Comparison of ENCODE assay signal across 9 mouse cellular contexts in genomic region chr6:85391803-85392202, GRCm38 (mm10). TPM values are rescaled to one million over a fixed set of nuclear protein-coding genes. Genes with fewer than 3 reads are reported as not detected.
DNase-seq lines count a peak whose midpoint lies in the region; ATAC-seq and TF ChIP-seq lines count a peak whose summit lies in the region.
"Had no signal": no experiment of that assay in that cellular context is flagged by ENCODE, and none has a peak within 500 bp of the region (broad histone marks: within the 10 kb centered on the region; RNA-seq: fewer than 3 reads in every experiment).

No protein-coding gene starts in this region.

- peak; percentile 41; the same call in 1 of the 2 replicates for TF ChIP-seq CTCF in testis, adult 2 months (IDR thresholded peaks at IDR 0.05; ENCODE audit: control insufficient read depth, insufficient read depth, insufficient replicate concordance, low read depth, low read length)
- TF ChIP-seq CTCF in lung, postnatal 0 days (IDR thresholded peaks at IDR 0.05), result peak; percentile 79

- ATAC-seq in forebrain, embryonic 11.5 days (replicated peaks; ENCODE audit: low FRiP score), result no peak
- ATAC-seq in forebrain, embryonic 16.5 days, result no peak
- no peak for ATAC-seq in lung, postnatal 0 days

- 28% methylated on average over 5 of the region's 7 CpGs for WGBS in forebrain, embryonic 11.5 days
- 22% methylated on average over 6 of the region's 7 CpGs for WGBS in forebrain, embryonic 16.5 days
- 21% methylated on average over 5 of the region's 7 CpGs for WGBS in lung, postnatal 0 days

- no peak for TF ChIP-seq POLR2A in testis, adult 2 months (IDR thresholded peaks at IDR 0.05; ENCODE audit: control insufficient read depth, low read depth, low read length)

- DNase-seq in forebrain, embryonic 11.5 days (ENCODE audit: low spot score), result peak; percentile 79
- DNase-seq in testis, postnatal 14 days (ENCODE audit: low spot score), result no peak
- peak; percentile 77 for DNase-seq in embryo, embryonic 11 days
- peak; percentile 89 for DNase-seq in kidney, adult 9 months
- peak; percentile 79 for DNase-seq in lung, postnatal 0 days (ENCODE audit: low spot score)
- DNase-seq in spleen, postnatal 4 days (ENCODE audit: low spot score in 2 of 2), result peak; percentile 53 to 82

- H3K4me2 ChIP-seq in forebrain, embryonic 11.5 days (ENCODE audit: low read depth, low read length, severe bottlenecking), result no peak overlapping the region
- H3K4me2 ChIP-seq in forebrain, embryonic 16.5 days (ENCODE audit: low read length), result no peak overlapping the region
- H3K4me2 ChIP-seq in lung, postnatal 0 days (replicated peaks; ENCODE audit: low read depth, low read length), result no peak overlapping the region

- no peaks in the 10 kb centered on the region for H3K36me3 ChIP-seq in forebrain, embryonic 11.5 days (ENCODE audit: control insufficient read depth, insufficient read depth, low read length)
- no peaks in the 10 kb centered on the region for H3K36me3 ChIP-seq in forebrain, embryonic 16.5 days (ENCODE audit: control insufficient read depth, insufficient read depth)
- H3K36me3 ChIP-seq in testis, adult 2 months (ENCODE audit: control insufficient read depth, insufficient read depth, low read length), result no peaks in the 10 kb centered on the region
- H3K36me3 ChIP-seq in lung, postnatal 0 days (ENCODE audit: insufficient read depth, low read length), result no peaks in the 10 kb centered on the region

- H3K4me1 ChIP-seq in forebrain, embryonic 11.5 days (replicated peaks; ENCODE audit: control insufficient read depth, insufficient read depth, low read length), result no peaks in the 10 kb centered on the region
- no peaks in the 10 kb centered on the region for H3K4me1 ChIP-seq in forebrain, embryonic 16.5 days (replicated peaks; ENCODE audit: control insufficient read depth, insufficient read depth, low read length)
- peaks cover 4% of the 10 kb centered on the region for H3K4me1 ChIP-seq in testis, adult 2 months (ENCODE audit: control insufficient read depth, insufficient read depth, low read length)
- no peaks in the 10 kb centered on the region for H3K4me1 ChIP-seq in lung, postnatal 0 days (ENCODE audit: insufficient read depth, low read depth, low read length)

- H3K9ac ChIP-seq in forebrain, embryonic 11.5 days (ENCODE audit: low read length), result no peak overlapping the region
- H3K9ac ChIP-seq in forebrain, embryonic 16.5 days (replicated peaks; ENCODE audit: low read depth, low read length), result no peak overlapping the region
- no peak overlapping the region for H3K9ac ChIP-seq in lung, postnatal 0 days (replicated peaks; ENCODE audit: low read depth)

- no peaks in the 10 kb centered on the region for H3K9me3 ChIP-seq in forebrain, embryonic 11.5 days (ENCODE audit: control insufficient read depth, low read length)
- no peaks in the 10 kb centered on the region for H3K9me3 ChIP-seq in forebrain, embryonic 16.5 days (ENCODE audit: control insufficient read depth, low read length)
- H3K9me3 ChIP-seq in lung, postnatal 0 days (ENCODE audit: low read length), result no peaks in the 10 kb centered on the region

- no peak overlapping the region for H3K4me3 ChIP-seq in forebrain, embryonic 11.5 days (ENCODE audit: low read depth, low read length)
- H3K4me3 ChIP-seq in forebrain, embryonic 16.5 days (replicated peaks; ENCODE audit: low read length), result no peak overlapping the region
- no peak overlapping the region for H3K4me3 ChIP-seq in testis, adult 2 months (ENCODE audit: control insufficient read depth, low read depth, low read length)
- H3K4me3 ChIP-seq in lung, postnatal 0 days (ENCODE audit: low read depth, low read length), result no peak overlapping the region

- no peaks in the 10 kb centered on the region for H3K27me3 ChIP-seq in forebrain, embryonic 11.5 days (ENCODE audit: control insufficient read depth, insufficient read depth, low read length)
- no peaks in the 10 kb centered on the region for H3K27me3 ChIP-seq in forebrain, embryonic 16.5 days (replicated peaks; ENCODE audit: control insufficient read depth, insufficient read depth, low read length)
- no peaks in the 10 kb centered on the region for H3K27me3 ChIP-seq in testis, adult 2 months (ENCODE audit: control insufficient read depth, insufficient read depth, low read length)
- no peaks in the 10 kb centered on the region for H3K27me3 ChIP-seq in lung, postnatal 0 days (replicated peaks; ENCODE audit: insufficient read depth, low read length)

- TF ChIP-seq EP300 in lung, postnatal 0 days (IDR thresholded peaks at IDR 0.05), result no peak

- no peak overlapping the region for H3K27ac ChIP-seq in forebrain, embryonic 11.5 days (ENCODE audit: low read depth, low read length)
- H3K27ac ChIP-seq in forebrain, embryonic 16.5 days (ENCODE audit: low read length), result no peak overlapping the region
- H3K27ac ChIP-seq in testis, adult 2 months (ENCODE audit: control insufficient read depth, insufficient read depth, low read depth, low read length), result no peak overlapping the region
- no peak overlapping the region for H3K27ac ChIP-seq in lung, postnatal 0 days (ENCODE audit: low read length)

RNA-seq across cellular contexts. Expression of gene Rab11fip5, which starts 17.4 kb away (rescaled TPM):
- 4.5 and 5.1 TPM in 2 replicates for polyA plus RNA-seq in forebrain, embryonic 11.5 days (2014; fragmentation: Nextera tagmentation; extraction: Ambion mirVana)
- polyA plus RNA-seq in forebrain, embryonic 16.5 days (2015; fragmentation: Nextera tagmentation; extraction: Ambion mirVana), result 15.4 and 19.3 TPM in 2 replicates
- 160 and 184 TPM in 2 replicates for polyA plus RNA-seq in testis, adult 2 months (2012; rRNA removed)
- polyA plus RNA-seq in lung, postnatal 0 days (2015; fragmentation: Nextera tagmentation; extraction: Ambion mirVana), result 11.2 and 12.2 TPM in 2 replicates

RNA-seq across cellular contexts. Expression of gene Noto, which starts 31.9 kb away (rescaled TPM):
- polyA plus RNA-seq in forebrain, embryonic 11.5 days (2014; fragmentation: Nextera tagmentation; extraction: Ambion mirVana), result not detected in 2 replicates
- not detected in 2 replicates for polyA plus RNA-seq in forebrain, embryonic 16.5 days (2015; fragmentation: Nextera tagmentation; extraction: Ambion mirVana)
- polyA plus RNA-seq in testis, adult 2 months (2012; rRNA removed), result not detected in 2 replicates
- polyA plus RNA-seq in lung, postnatal 0 days (2015; fragmentation: Nextera tagmentation; extraction: Ambion mirVana), result 0.24 and 0.27 TPM in 2 replicates
- polyA plus RNA-seq: stomach, embryonic 14.5 days had no signal

RNA-seq across cellular contexts. Expression of gene Smyd5, which starts 40.0 kb away (rescaled TPM):
- polyA plus RNA-seq in forebrain, embryonic 11.5 days (2014; fragmentation: Nextera tagmentation; extraction: Ambion mirVana), result 49.8 and 52.7 TPM in 2 replicates
- polyA plus RNA-seq in forebrain, embryonic 16.5 days (2015; fragmentation: Nextera tagmentation; extraction: Ambion mirVana), result 57.9 and 69.8 TPM in 2 replicates
- 10.2 TPM in 2 replicates for polyA plus RNA-seq in testis, adult 2 months (2012; rRNA removed)
- 13.3 and 14.8 TPM in 2 replicates for polyA plus RNA-seq in lung, postnatal 0 days (2015; fragmentation: Nextera tagmentation; extraction: Ambion mirVana)

RNA-seq across cellular contexts. Expression of gene Sfxn5, which starts 58.6 kb away (rescaled TPM):
- 12.5 and 13.8 TPM in 2 replicates for polyA plus RNA-seq in forebrain, embryonic 11.5 days (2014; fragmentation: Nextera tagmentation; extraction: Ambion mirVana)
- 23.1 and 27.1 TPM in 2 replicates for polyA plus RNA-seq in forebrain, embryonic 16.5 days (2015; fragmentation: Nextera tagmentation; extraction: Ambion mirVana)
- polyA plus RNA-seq in testis, adult 2 months (2012; rRNA removed), result 0.80 and 1.1 TPM in 2 replicates
- polyA plus RNA-seq in lung, postnatal 0 days (2015; fragmentation: Nextera tagmentation; extraction: Ambion mirVana), result 8.0 and 9.9 TPM in 2 replicates

RNA-seq across cellular contexts. Expression of gene Cct7, which starts 59.5 kb away (rescaled TPM):
- 647 and 695 TPM in 2 replicates for polyA plus RNA-seq in forebrain, embryonic 11.5 days (2014; fragmentation: Nextera tagmentation; extraction: Ambion mirVana)
- polyA plus RNA-seq in forebrain, embryonic 16.5 days (2015; fragmentation: Nextera tagmentation; extraction: Ambion mirVana), result 666 and 671 TPM in 2 replicates
- 496 and 501 TPM in 2 replicates for polyA plus RNA-seq in testis, adult 2 months (2012; rRNA removed)
- 200 and 210 TPM in 2 replicates for polyA plus RNA-seq in lung, postnatal 0 days (2015; fragmentation: Nextera tagmentation; extraction: Ambion mirVana)
